Mouse (Mus musculus) liver, postnatal 0 days (tissue): ENCODE results near the gene Dtnb. TPM values are rescaled to one million over a fixed set of nuclear protein-coding genes. Genes with fewer than 3 reads are reported as not detected.
"Not testable (repeated sequence)": the region's sequence is repeated elsewhere in the genome, so short reads cannot be mapped to it uniquely, and the experiment has no call there.

Experiments used
- ATAC-seq: fragments of 200-750 bp; cut with Nextera tagmentation; 2 replicates; pipeline ENCODE4 v1.8.0; 2017; ENCODE audit warnings: mild to moderate bottlenecking, moderate library complexity
- DNase-seq: peaks from one replicate; pipeline ENCODE4 v3.0.0-alpha.2; 2016
- H3K27ac ChIP-seq: fragments of 300-500 bp; sonication (generic); 2 replicates; pipeline ENCODE4 v1.5.1; 2014; ENCODE audit warnings: antibody characterized with exemption, moderate library complexity, mild to moderate bottlenecking, low read depth
- H3K27me3 ChIP-seq: fragments of 300-500 bp; sonication (generic); 2 replicates; pipeline ENCODE4 v1.6.1; 2014; ENCODE audit warnings: low read length, control low read depth, mixed read lengths; ENCODE audit not compliant: insufficient read depth
- H3K36me3 ChIP-seq: fragments of 300-500 bp; sonication (generic); replicated peaks from 2 replicates; pipeline ENCODE4 v1.6.1; 2014; ENCODE audit warnings: mild to moderate bottlenecking, control low read depth, low read length, moderate library complexity, mixed read lengths; ENCODE audit not compliant: insufficient read depth
- H3K4me1 ChIP-seq: fragments of 300-500 bp; sonication (generic); 2 replicates; pipeline ENCODE4 v1.6.1; 2014; ENCODE audit warnings: antibody characterized with exemption, mild to moderate bottlenecking, control low read depth; ENCODE audit not compliant: insufficient read depth
- H3K4me2 ChIP-seq: fragments of 300-500 bp; sonication (generic); 2 replicates; pipeline ENCODE4 v1.6.1; 2014; ENCODE audit warnings: low read depth, mild to moderate bottlenecking, low read length, moderate library complexity, mixed read lengths
- H3K4me3 ChIP-seq: fragments of 300-500 bp; sonication (generic); 2 replicates; pipeline ENCODE4 v1.5.1; 2014; ENCODE audit warnings: low read depth, low read length
- H3K9ac ChIP-seq: fragments of 300-500 bp; sonication (generic); replicated peaks from 2 replicates; pipeline ENCODE4 v1.6.1; 2014; ENCODE audit warnings: mild to moderate bottlenecking, moderate library complexity
- H3K9me3 ChIP-seq: fragments of 300-500 bp; sonication (generic); 2 replicates; pipeline ENCODE4 v1.6.1; 2016; ENCODE audit warnings: mild to moderate bottlenecking, control low read depth, low read length, mixed read lengths
- CTCF ChIP-seq: sonication (generic); IDR thresholded peaks from 2 replicates; pipeline ENCODE4 v1.5.1; 2016; ENCODE audit warnings: antibody characterized with exemption, low read depth
- EP300 ChIP-seq: IDR thresholded peaks from 2 replicates; pipeline ENCODE4 v1.6.1; 2016; ENCODE audit warnings: antibody characterized with exemption, low read depth, mild to moderate bottlenecking
- WGBS: fragments of 180-500 bp; shearing (Covaris S2); extraction: QIAGEN DNeasy Blood & Tissue Kit; methylation state at CpG from one replicate; pipeline ENCODE4 v1.1.7; 2014; ENCODE audit not compliant: insufficient replicate concordance; 5-methylcytosine and 5-hydroxymethylcytosine counted together
- polyA plus RNA-seq: library from polyadenylated mRNA; unstranded; fragments of >200 nt; fragmentation: Nextera tagmentation; extraction: Ambion mirVana; gene quantifications from 2 replicates; pipeline ENCODE4 v1.2.1, GENCODE M21; 2015

The Dtnb gene
- polyA plus RNA-seq, 1 experiment from 2014 or later = 15.7 TPM

DNA sequence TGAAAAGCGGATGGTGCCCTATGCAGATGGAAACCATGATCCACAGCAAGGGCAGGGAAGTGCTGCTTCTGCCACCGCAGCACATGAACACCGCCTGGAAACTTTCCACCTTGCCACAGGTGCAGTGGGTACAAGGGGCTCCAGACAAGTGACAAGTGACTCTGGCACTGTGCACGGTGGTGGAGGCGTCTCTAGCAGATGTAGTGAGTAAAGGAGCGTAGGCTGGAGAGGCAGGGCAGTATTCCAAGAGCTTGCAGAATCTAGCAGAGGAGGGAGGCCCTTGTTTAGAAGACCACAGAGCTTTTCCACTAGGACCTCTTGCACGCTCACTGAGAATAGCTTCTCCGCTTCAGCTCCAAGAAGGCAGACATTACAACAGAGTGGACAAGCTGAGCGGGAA is 102.7 kb downstream of the Dtnb start:
- Histone ChIP-seq H3K36me3 (no peaks in the 10 kb centered on the region), H3K4me1 (no peaks in the 10 kb centered on the region), H3K9me3 (no peaks in the 10 kb centered on the region), H3K4me2 (no peak overlapping the region), H3K27ac (no peak overlapping the region), H3K27me3 (no peaks in the 10 kb centered on the region), H3K4me3 (no peak overlapping the region), H3K9ac (no peak overlapping the region)
- ATAC-seq = no peak
- no peak for DNase-seq
- TF ChIP-seq EP300 = no peak
- no peak for TF ChIP-seq CTCF
- 89% methylated on average over 9 of the region's 9 CpGs for WGBS

DNA sequence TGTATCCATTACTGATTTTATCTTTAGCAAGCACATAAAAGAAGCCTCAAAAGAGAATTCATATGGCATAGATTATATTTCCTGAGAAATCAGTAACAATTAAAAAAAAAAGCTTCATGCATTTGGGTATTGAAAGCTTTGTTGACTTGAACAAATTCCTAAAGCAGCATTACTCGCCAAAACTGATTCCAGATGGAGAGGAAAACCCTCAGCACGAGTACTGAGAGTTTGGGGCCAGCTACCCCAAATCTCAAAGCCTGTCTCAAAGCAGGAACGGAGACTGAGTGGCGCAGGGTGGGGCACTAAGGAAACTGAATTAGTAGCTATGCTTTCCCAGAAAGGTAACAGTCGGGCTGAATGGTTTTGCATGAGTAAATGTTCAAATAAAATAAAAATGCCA is 108.5 kb downstream of the Dtnb start:
- TF ChIP-seq EP300 = no peak
- no peak for TF ChIP-seq CTCF
- no peak overlapping the region for H3K9ac ChIP-seq
- no peak for ATAC-seq
- H3K4me1 ChIP-seq = no peaks in the 10 kb centered on the region
- H3K4me2 ChIP-seq = no peak overlapping the region
- H3K36me3 ChIP-seq = no peaks in the 10 kb centered on the region
- no peak for DNase-seq
- no peaks in the 10 kb centered on the region for H3K9me3 ChIP-seq
- no peaks in the 10 kb centered on the region for H3K27me3 ChIP-seq
- WGBS = 78% methylated on average over 5 of the region's 5 CpGs
- no peak overlapping the region for H3K27ac ChIP-seq
- H3K4me3 ChIP-seq = no peak overlapping the region

DNA sequence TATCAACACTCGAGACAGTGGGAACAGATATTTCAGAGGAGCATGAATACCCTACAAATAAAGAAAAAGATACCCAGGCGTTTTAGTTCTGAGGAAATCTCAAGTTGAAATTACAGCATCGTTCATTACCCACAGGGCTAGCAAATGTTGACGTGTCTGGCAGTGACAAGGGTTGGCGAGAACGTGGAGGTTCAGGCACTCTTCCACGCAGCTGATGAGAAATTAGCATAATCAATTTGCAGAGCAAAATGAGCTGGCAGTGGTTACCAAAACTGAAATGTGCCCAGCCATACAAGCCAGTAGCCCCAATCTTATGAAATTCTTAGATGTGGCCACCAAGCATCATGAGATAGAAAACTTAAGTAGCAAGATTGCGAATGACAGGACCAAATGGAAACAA is 110.9 kb downstream of the Dtnb start:
- WGBS = 79% methylated on average over 8 of the region's 8 CpGs
- H3K9ac ChIP-seq = no peak overlapping the region
- H3K36me3 ChIP-seq = 0 out of 2 replicates have a peak, but pooled peaks cover 5% of the 10 kb centered on the region
- H3K4me1 ChIP-seq = no peaks in the 10 kb centered on the region
- H3K27me3 ChIP-seq = no peaks in the 10 kb centered on the region
- ATAC-seq = no peak
- H3K27ac ChIP-seq = no peak overlapping the region
- no peaks in the 10 kb centered on the region for H3K9me3 ChIP-seq
- DNase-seq = no peak
- H3K4me3 ChIP-seq = no peak overlapping the region
- no peak overlapping the region for H3K4me2 ChIP-seq
- TF ChIP-seq EP300 (no peak), CTCF (no peak)

DNA sequence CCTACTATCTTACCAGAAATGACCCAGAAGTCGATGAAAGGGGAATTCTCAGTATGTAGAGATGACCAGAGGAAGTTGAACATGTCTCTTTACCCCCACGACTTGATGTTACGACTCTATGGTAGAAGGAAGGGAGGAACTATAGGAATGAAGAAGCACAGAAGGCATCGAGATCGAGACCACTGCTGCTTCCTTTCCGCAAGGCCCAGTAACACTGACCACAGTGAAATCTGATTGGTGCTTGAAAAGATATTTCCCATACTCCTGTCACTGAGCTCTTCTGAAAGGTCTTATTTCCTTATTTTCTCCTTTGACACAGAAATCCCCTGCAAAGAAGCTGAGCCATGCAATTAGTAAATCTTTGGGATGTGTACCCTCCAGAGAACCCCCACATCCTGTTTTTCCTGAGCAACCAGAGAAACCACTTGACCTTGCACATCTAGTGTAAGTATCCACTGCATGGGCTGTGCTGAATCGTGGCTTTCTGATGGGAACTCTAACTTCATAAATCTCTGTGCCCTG is 114.3 kb downstream of the Dtnb start:
- Histone ChIP-seq H3K4me3 (no peak overlapping the region), H3K27me3 (no peaks in the 10 kb centered on the region), H3K4me1 (no peaks in the 10 kb centered on the region), H3K36me3 (0 out of 2 replicates have a peak, but pooled peaks cover 5% of the 10 kb centered on the region), H3K27ac (peak overlapping the region; percentile 51; the same call in 1 of the 2 replicates), H3K4me2 (no peak overlapping the region), H3K9ac (no peak overlapping the region), H3K9me3 (no peaks in the 10 kb centered on the region)
- ATAC-seq (peak; percentile 25; the same call in 1 of the 2 replicates), DNase-seq (no peak)
- WGBS = 37% methylated on average over 7 of the region's 7 CpGs
- TF ChIP-seq EP300 (no peak), CTCF (no peak)

- DNase-seq, H3K4me2 ChIP-seq, H3K27ac ChIP-seq, ATAC-seq, H3K9me3 ChIP-seq, H3K36me3 ChIP-seq, H3K4me3 ChIP-seq, H3K4me1 ChIP-seq, H3K9ac ChIP-seq, H3K27me3 ChIP-seq: not testable (repeated sequence)
- 89% methylated on average over 17 of the region's 17 CpGs for WGBS
Observed at GRCm38 (mm10) chr12:3690926-3691529, 118.8 kb downstream of the Dtnb start.

GRCm38 (mm10) chr12:3692795-3693392 is 120.7 kb downstream of the Dtnb start:
- 64% methylated on average over 6 of the region's 6 CpGs for WGBS
- no peak for ATAC-seq
- TF ChIP-seq CTCF (no peak), EP300 (no peak)
- Histone ChIP-seq H3K27me3 (no peaks in the 10 kb centered on the region), H3K4me1 (0 out of 2 replicates have a peak, but pooled peaks cover 4% of the 10 kb centered on the region), H3K4me3 (no peak overlapping the region), H3K36me3 (no peaks in the 10 kb centered on the region), H3K27ac (no peak overlapping the region), H3K4me2 (no peak overlapping the region), H3K9ac (no peak overlapping the region), H3K9me3 (no peaks in the 10 kb centered on the region)
- no peak for DNase-seq
